Mouse (Mus musculus): ENCODE measurements around the gene Glb1. TPM values are rescaled to one million over a fixed set of nuclear protein-coding genes. Genes with fewer than 3 reads are reported as not detected.

Gene Glb1
- polyA plus RNA-seq, 1 experiment from 2014 or later: 22.5 TPM

DNA sequence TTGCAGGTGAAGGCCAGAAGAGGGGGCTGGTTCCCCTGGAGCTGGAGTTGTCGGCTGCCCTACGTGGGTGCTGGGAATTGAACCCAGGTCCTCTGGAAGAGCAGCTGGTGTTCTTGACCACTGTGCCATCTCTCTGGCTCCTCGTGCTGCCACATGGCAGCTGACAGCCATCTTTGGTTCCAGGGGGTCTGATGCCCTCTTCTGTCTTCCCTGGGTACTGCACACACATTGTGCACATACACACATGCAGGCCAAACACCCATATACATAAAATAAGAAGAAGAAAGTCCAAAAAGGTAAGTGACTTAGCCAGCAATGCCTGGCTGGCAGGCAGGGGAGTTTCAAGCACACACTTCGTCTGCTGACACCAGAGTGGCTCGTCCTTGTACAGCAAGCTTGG is 24.7 kb downstream of the Glb1 start:
- no peak overlapping the region for H3K9ac ChIP-seq (replicated peaks)
- no peak for ATAC-seq
- no peaks in the 10 kb centered on the region for H3K4me1 ChIP-seq (replicated peaks)
- H3K27ac ChIP-seq: no peak overlapping the region
- peaks cover 17% of the 10 kb centered on the region for H3K36me3 ChIP-seq
- no peaks in the 10 kb centered on the region for H3K27me3 ChIP-seq
- 0 out of 2 replicates have a peak, but pooled peaks cover 6% of the 10 kb centered on the region for H3K9me3 ChIP-seq
- no peak overlapping the region for H3K4me3 ChIP-seq (replicated peaks)
- H3K4me2 ChIP-seq (replicated peaks): no peak overlapping the region
- WGBS: 93% methylated on average over 5 of the region's 5 CpGs

DNA sequence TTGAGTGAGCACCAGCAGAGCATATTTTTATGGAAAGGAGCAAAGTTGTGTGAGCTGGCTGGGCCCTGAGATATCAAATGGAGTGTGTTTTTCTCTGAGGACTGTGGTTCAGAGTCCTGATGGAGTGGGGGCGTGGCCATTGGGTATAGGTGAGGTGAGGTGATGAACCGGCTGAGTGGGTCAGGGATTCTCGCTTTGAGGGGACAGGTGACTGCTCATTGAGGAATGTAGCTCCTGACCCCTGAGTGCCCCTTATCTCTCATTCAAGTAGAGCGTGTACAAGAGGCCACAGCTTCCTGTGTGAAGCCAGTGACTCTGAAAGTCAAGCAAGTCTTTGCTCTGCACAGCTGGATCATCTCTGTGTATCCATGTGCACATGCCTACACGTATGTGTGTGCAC is 25.3 kb downstream of the Glb1 start:
- ATAC-seq: no peak
- WGBS: 96% methylated on average over 5 of the region's 5 CpGs
- no peak overlapping the region for H3K4me3 ChIP-seq (replicated peaks)
- no peak overlapping the region for H3K9ac ChIP-seq (replicated peaks)
- no peaks in the 10 kb centered on the region for H3K27me3 ChIP-seq
- H3K27ac ChIP-seq: no peak overlapping the region
- H3K4me1 ChIP-seq (replicated peaks): no peaks in the 10 kb centered on the region
- H3K36me3 ChIP-seq: peaks cover 18% of the 10 kb centered on the region
- H3K9me3 ChIP-seq: 0 out of 2 replicates have a peak, but pooled peaks cover 6% of the 10 kb centered on the region
- H3K4me2 ChIP-seq (replicated peaks): no peak overlapping the region

DNA sequence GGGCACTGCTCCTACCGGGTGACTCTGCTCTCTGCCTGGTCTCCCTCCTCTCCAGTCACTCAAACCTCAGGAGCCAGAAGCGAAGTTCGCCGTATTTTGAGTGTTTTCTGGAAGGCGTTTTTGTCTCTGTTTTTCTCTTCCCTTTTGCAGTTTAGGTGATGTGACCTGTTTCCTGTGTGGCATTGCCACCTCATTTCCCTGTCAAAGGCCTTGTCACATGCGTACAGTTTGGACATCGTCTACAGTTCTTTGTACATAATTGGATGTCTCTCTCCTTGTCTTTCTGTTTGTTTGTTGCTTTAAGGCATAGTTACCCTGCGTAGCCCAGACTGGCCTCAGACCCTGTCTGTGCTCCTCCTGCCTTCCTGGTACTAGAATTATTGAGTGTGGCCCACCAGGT is 26.5 kb downstream of the Glb1 start:
- H3K9ac ChIP-seq (replicated peaks): no peak overlapping the region
- no peak overlapping the region for H3K4me2 ChIP-seq (replicated peaks)
- no peak overlapping the region for H3K4me3 ChIP-seq (replicated peaks)
- 93% methylated on average over 8 of the region's 8 CpGs for WGBS
- ATAC-seq: no peak
- H3K9me3 ChIP-seq: 0 out of 2 replicates have a peak, but pooled peaks cover 6% of the 10 kb centered on the region
- H3K36me3 ChIP-seq: peaks cover 18% of the 10 kb centered on the region
- H3K4me1 ChIP-seq (replicated peaks): no peaks in the 10 kb centered on the region
- H3K27me3 ChIP-seq: no peaks in the 10 kb centered on the region
- no peak overlapping the region for H3K27ac ChIP-seq

DNA sequence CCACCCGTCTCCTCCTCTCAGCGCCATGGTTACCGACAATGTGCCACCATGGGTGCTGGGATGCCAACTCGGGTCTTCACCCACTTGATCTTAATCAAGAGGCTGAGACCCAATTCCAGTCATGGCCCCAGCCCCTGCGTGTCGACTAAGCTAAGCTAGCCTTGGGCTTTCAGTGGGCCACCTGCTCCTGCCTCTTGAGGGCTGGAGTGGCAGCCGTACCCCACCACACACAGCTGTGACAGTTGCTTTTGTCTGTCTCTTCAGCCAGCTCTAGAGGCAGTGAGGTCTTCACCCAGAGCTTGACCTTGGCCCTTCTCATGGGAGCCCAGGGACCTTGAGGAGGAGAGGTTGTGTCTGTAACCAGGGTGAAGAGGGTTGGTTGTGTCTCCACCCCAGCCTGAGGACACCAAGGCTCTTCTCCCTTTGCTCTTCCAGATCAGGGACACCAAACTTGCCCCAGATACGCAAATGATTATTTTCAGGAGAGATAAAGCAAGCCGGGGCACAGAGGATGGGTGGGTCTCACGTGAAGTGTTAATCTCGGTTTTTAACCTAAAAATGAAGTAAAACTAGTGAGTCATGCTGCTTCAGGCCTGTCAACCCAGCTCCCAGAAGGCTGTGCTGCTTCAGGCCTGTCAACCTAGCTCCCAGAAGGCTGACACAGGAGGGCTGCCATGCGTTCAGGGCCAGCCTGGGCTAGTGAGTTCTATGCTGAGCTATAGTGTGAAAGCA is 27.4 kb downstream of the Glb1 start:
- ATAC-seq: no peak
- Histone ChIP-seq H3K4me3 (replicated peaks) (no peak overlapping the region), H3K27me3 (no peaks in the 10 kb centered on the region), H3K4me1 (replicated peaks) (no peaks in the 10 kb centered on the region), H3K4me2 (replicated peaks) (no peak overlapping the region), H3K9me3 (0 out of 2 replicates have a peak, but pooled peaks cover 6% of the 10 kb centered on the region), H3K36me3 (peaks cover 18% of the 10 kb centered on the region), H3K27ac (no peak overlapping the region), H3K9ac (replicated peaks) (no peak overlapping the region)
- WGBS: 84% methylated on average over 12 of the region's 12 CpGs

DNA sequence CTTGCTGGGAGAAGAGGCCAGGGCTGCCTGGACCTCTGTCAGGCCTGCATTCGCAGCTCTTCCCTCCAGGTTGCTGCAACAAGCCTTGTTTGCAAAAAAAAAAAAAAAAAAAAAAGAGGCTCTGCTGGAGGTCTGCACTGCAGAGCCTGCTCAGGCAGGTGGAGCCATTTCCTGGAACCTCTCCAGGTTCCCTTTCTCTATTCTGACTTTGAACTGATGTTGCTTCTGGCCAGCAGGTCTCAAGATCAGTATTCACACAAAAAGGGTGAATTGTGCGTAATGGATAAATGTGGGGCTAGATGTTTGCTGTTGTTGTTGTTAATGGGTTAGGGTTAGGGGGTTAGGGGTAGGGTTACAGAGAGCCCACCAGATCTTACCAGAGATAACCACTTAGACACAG is 34.8 kb downstream of the Glb1 start:
- no peak overlapping the region for H3K9ac ChIP-seq (replicated peaks)
- no peaks in the 10 kb centered on the region for H3K4me1 ChIP-seq (replicated peaks)
- H3K4me3 ChIP-seq (replicated peaks): no peak overlapping the region
- no peak for ATAC-seq
- H3K9me3 ChIP-seq: no peaks in the 10 kb centered on the region; the same call in 1 of the 2 replicates
- H3K27me3 ChIP-seq: no peaks in the 10 kb centered on the region
- no peak overlapping the region for H3K27ac ChIP-seq
- 84% methylated on average over 2 of the region's 2 CpGs for WGBS
- H3K36me3 ChIP-seq: peaks cover 25% of the 10 kb centered on the region
- no peak overlapping the region for H3K4me2 ChIP-seq (replicated peaks)

DNA sequence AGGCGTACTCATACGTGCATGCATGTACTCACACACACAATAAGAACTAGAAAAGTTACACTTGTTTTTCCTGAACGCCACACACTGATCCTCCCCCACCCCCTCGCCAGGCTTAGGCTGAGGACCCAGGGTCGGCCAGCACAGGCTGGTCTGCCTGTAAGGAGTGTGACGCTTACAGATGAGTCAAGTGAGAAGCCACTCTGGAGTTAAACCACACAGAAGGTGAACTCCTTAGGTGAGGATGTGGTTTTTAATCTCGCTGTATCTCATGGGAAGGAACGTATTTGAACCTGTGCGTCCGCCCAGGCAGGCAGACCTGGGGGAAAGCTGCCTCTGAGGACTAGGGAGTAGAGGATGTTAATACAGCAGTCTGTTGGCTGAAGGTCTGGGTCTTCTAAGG is 39.7 kb downstream of the Glb1 start:
- H3K4me2 ChIP-seq (replicated peaks): no peak overlapping the region
- no peak overlapping the region for H3K27ac ChIP-seq
- H3K4me1 ChIP-seq (replicated peaks): no peaks in the 10 kb centered on the region
- H3K9ac ChIP-seq (replicated peaks): no peak overlapping the region
- H3K27me3 ChIP-seq: no peaks in the 10 kb centered on the region
- no peak overlapping the region for H3K4me3 ChIP-seq (replicated peaks)
- H3K9me3 ChIP-seq: no peaks in the 10 kb centered on the region; the same call in 1 of the 2 replicates
- H3K36me3 ChIP-seq: peaks cover 27% of the 10 kb centered on the region
- no peak for ATAC-seq
- 85% methylated on average over 10 of the region's 10 CpGs for WGBS

DNA sequence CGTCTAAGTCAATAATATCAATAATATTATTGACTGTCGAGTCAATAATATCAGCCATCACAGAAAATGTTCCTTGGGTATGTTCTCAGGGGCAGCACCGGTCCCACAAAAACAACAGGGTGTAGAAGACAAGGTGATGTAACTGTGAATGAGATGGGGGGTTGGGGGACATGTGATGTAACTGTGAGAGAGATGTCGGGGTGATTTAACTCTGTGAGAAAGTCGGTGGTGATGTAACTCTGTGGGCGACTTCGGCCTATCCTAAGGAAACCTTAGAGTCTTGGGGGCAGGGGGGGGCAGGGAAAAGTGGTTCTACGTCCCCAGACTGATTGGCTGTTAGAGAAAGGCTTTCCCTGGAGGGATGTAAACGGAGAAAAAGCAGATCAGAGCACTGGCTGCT is 41.3 kb downstream of the Glb1 start:
- ATAC-seq: no peak
- WGBS: 93% methylated on average over 9 of the region's 9 CpGs
- peaks cover 15% of the 10 kb centered on the region for H3K36me3 ChIP-seq
- no peaks in the 10 kb centered on the region for H3K9me3 ChIP-seq
- H3K27me3 ChIP-seq: no peaks in the 10 kb centered on the region
- no peak overlapping the region for H3K9ac ChIP-seq (replicated peaks)
- no peak overlapping the region for H3K27ac ChIP-seq
- H3K4me3 ChIP-seq (replicated peaks): no peak overlapping the region
- H3K4me2 ChIP-seq (replicated peaks): no peak overlapping the region
- H3K4me1 ChIP-seq (replicated peaks): no peaks in the 10 kb centered on the region

DNA sequence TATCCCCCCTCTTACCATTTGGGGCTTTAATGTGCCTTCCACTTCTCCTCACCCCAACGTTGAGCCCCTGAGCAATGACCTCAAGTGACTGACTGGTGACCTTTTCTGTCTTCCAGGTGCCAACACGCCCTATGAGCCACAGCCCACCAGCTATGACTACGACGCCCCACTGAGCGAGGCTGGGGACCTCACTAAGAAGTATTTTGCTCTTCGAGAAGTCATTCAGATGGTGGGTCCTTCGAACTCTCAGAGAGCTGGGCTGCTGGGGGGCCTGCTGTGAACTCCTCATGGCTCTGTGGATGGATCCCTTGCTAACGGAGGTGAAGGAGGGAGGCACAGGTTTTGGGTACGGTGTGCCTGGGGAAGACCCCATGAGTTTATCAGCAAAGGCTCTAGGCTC is 42.0 kb downstream of the Glb1 start:
- no peak overlapping the region for H3K4me3 ChIP-seq (replicated peaks)
- WGBS: 88% methylated on average over 9 of the region's 9 CpGs
- H3K9me3 ChIP-seq: no peaks in the 10 kb centered on the region
- no peak overlapping the region for H3K27ac ChIP-seq
- no peak overlapping the region for H3K4me2 ChIP-seq (replicated peaks)
- H3K9ac ChIP-seq (replicated peaks): no peak overlapping the region
- no peaks in the 10 kb centered on the region for H3K27me3 ChIP-seq
- peaks cover 15% of the 10 kb centered on the region for H3K36me3 ChIP-seq
- no peak for ATAC-seq
- no peaks in the 10 kb centered on the region for H3K4me1 ChIP-seq (replicated peaks)

DNA sequence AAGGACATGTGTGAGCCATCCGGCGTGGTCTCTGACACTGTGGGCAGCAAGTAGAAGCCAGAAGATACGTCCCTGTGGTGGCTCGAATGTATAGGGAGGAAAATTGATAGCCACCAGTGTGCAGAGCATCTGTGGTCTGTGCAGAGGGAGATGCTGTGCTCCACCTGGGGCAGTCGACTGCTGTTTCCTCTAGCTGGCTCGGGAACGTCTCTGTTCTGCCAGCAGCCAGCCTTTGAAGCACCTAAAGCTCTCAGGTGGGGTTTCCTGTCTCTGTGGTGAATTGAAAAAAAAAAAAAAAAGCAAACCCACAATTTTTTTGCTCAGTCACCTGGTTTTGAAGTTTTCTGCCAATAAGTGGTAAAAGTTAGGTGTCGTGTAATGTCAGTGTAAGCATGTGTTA is 42.5 kb downstream of the Glb1 start:
- Histone ChIP-seq H3K9me3 (no peaks in the 10 kb centered on the region), H3K27me3 (no peaks in the 10 kb centered on the region), H3K4me2 (replicated peaks) (no peak overlapping the region), H3K9ac (replicated peaks) (no peak overlapping the region), H3K4me3 (replicated peaks) (no peak overlapping the region), H3K36me3 (peaks cover 13% of the 10 kb centered on the region), H3K27ac (no peak overlapping the region), H3K4me1 (replicated peaks) (no peaks in the 10 kb centered on the region)
- no peak for ATAC-seq
- 93% methylated on average over 8 of the region's 8 CpGs for WGBS

DNA sequence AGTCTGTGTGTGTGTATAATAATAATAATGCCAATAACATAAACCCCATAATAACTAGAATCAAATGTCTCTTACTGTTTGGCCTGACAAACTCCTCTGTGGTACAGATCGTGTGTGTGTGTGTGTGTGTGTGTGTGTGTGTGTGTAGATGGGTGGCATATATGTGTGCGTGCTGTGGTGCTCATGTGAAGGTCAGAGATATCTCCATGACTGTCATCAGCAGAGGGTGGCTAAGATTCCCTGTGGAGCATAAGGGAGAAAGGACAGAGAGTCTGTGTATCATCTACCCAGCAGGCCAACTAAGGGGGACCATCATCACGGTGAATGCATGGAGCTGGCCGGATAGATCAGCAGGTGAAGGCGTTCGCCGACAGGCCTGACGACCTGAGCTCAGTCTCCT is 46.0 kb downstream of the Glb1 start:
- Histone ChIP-seq H3K27me3 (no peaks in the 10 kb centered on the region), H3K4me3 (replicated peaks) (no peak overlapping the region), H3K9me3 (no peaks in the 10 kb centered on the region), H3K36me3 (peaks cover 11% of the 10 kb centered on the region), H3K27ac (no peak overlapping the region), H3K9ac (replicated peaks) (no peak overlapping the region), H3K4me1 (replicated peaks) (no peaks in the 10 kb centered on the region), H3K4me2 (replicated peaks) (no peak overlapping the region)
- no peak for ATAC-seq
- WGBS: 93% methylated on average over 8 of the region's 8 CpGs

DNA sequence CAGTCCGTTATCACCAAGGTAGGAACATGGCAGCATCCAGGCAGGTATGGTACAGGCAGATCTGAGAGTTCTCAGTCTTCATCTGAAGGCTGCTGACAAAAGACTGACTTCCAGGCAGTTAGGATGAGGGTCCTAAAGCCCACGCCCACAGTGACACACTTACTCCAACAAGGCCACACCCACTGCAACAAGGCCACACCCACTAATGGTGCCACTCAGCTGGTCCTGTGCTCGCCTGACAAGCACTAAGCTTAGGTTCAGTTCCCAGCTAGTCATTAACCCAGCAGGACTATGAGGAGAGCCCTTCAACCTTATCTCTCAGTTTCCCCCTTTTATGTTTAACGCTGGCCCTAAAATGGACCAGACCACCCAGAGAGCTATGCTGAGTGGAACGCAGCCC is 47.8 kb downstream of the Glb1 start:
- 79% methylated on average over 5 of the region's 5 CpGs for WGBS
- H3K4me3 ChIP-seq (replicated peaks): no peak overlapping the region

DNA sequence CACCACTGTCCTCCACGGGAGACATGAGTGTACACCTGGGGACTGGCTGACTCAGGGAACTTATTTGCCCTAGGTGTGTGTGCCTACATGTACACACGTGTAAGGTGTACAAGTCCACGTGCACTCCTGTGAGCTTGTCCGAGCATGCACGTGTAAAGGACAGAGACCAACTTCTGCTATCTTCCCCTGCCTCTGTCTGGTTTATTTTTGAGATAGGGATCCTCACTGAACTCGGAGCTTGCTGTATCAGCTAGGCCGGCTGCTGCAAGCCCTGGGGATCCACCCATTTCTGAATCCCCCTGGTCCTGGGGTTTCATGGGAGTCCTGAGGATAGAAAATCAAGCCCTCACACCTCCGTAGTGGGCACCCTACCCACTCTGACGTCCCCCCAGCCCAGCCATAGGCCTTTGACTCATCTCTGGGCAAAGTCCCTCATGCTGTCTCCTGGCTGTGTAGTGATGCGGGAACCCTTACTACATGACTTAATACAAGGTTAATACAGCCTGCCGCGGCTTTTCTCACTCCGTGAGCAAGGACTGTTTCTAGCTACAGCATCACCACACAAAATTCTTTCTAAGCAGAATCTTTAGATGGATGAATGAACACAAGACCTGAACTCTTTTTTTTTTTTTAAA is 48.4 kb downstream of the Glb1 start:
- no peaks in the 10 kb centered on the region for H3K9me3 ChIP-seq
- no peak overlapping the region for H3K4me3 ChIP-seq (replicated peaks)
- H3K4me1 ChIP-seq (replicated peaks): no peaks in the 10 kb centered on the region
- no peaks in the 10 kb centered on the region for H3K27me3 ChIP-seq
- H3K27ac ChIP-seq: no peak overlapping the region
- H3K36me3 ChIP-seq: peaks cover 5% of the 10 kb centered on the region; the same call in 1 of the 2 replicates
- no peak overlapping the region for H3K4me2 ChIP-seq (replicated peaks)
- WGBS: 93% methylated on average over 13 of the region's 13 CpGs
- ATAC-seq: no peak
- H3K9ac ChIP-seq (replicated peaks): no peak overlapping the region

More for the DNA sequence above, 47.8 kb downstream of the Glb1 start:
- Histone ChIP-seq H3K4me1 (replicated peaks) (no peaks in the 10 kb centered on the region), H3K9me3 (no peaks in the 10 kb centered on the region), H3K4me2 (replicated peaks) (no peak overlapping the region), H3K36me3 (peaks cover 5% of the 10 kb centered on the region; the same call in 1 of the 2 replicates), H3K9ac (replicated peaks) (no peak overlapping the region), H3K27me3 (no peaks in the 10 kb centered on the region), H3K27ac (no peak overlapping the region)
- ATAC-seq: no peak
